Mouse (Mus musculus): ENCODE data around the gene Mcpt1. TPM values are rescaled to one million over a fixed set of nuclear protein-coding genes. Genes with fewer than 3 reads are reported as not detected.
"Not testable (repeated sequence)": the region's sequence is repeated elsewhere in the genome, so short reads cannot be mapped to it uniquely, and the experiment has no call there.

Gene Mcpt1
- not detected for total RNA-seq (2021)
- long read RNA-seq, experiment 1, result 0 reads
- long read RNA-seq, experiment 2, result 0 reads

DNA sequence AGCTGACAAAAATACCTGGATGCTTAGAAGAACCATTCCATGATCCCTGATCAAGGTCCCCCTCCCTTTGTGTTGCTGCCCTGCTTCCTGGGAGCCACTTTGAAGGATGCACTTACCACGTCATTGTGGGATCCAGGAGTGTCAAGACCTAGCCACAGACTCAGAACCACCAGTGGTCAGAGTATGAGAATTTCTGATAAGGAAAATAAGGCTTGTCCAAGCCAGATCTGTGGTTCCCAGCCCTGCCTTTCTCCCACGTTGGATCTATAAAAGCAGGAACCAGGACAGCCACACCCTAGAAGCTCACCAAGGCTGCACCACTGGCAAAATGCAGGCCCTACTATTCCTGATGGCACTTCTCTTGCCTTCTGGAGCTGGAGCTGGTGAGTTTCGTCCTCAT lies at the start of gene Mcpt1:
Gene Mcpt1 (plus strand): TSS at position 301 of the 400 bp plus-strand sequence.
- DNase-seq (ENCODE audit: low spot score in 2 of 2), result not testable (repeated sequence)

DNA sequence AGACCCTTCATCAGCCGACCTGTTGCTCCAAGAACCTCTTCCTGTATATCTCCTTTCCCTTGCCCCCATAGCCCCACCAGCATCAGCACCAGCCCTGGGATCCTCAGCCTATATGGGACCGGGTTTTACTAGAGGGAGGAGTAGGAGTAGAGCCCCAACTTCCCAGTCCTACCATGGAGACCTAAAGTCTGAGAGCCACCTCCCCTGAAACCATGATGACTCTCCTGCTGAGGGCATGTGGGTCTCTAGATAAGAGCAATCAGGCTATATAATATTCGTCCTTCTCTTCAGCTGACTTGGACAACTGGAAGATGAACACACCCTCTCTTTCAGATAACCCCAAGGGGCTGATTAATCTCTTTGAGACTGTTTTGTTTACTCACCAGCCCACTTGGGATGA lies 30.3 kb upstream of the Mcpt1 start:
- DNase-seq (ENCODE audit: low spot score in 2 of 2), result not testable (repeated sequence)

DNA sequence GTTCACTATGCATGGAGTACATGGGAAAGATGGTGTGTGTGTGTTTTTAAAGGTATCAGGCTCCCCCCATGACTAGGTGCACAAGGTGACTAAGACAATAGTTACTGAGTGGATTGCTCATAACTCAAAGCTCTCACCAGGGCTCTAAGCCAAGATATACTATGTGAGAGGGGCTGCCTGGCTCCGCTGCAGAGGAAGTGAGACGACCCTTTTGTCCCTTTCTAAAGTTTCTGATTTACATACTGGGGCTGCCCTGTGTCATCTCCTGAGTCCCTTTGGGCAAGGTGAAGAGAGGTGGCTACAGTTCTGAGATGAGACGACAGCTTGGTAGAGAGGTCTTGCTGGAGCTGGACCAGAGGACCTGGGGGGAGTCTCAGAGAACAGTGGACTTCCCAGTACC lies 4.6 kb upstream of the Mcpt1 start:
- DNase-seq (ENCODE audit: low spot score in 2 of 2), result no peak

DNA sequence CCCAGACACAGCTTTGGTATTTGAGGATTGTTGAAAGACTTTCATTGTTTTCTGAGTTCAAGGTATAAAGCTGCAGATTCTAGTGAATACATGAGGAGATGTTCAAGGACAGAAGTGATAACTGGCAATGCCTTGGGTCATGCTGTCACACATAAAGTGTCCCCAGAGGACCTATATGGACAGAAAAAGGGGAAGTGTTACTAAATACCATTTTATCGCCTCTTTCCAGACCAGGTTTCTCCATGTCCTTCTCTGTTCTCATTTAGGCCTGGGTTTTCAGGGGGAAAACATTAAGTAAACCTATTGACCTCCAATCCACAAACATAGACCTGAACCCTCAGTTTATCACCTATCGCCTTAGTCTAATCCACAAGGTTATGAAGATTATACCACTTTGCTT lies 3.8 kb upstream of the Mcpt1 start:
- no peak for DNase-seq (ENCODE audit: low spot score in 2 of 2)

DNA sequence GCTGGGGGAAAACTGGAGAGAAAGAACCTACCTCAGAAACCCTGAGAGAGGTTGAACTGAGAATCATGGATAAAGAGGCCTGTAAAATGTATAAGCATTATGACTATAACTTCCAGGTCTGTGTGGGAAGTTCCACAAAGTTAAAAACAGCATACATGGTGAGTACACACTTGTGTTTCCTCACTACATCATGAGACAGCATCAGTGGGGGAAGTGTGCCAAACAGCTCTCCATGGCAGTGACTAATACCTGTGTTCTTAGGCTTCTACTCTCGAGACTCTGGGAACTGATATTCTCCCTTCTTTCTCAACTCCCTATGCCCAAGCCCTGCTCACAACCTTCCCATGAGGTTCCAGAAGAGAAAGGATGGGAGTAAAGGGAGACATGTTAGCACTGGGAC lies 1.7 kb downstream of the Mcpt1 start:
- DNase-seq (ENCODE audit: low spot score in 2 of 2), result no peak

DNA sequence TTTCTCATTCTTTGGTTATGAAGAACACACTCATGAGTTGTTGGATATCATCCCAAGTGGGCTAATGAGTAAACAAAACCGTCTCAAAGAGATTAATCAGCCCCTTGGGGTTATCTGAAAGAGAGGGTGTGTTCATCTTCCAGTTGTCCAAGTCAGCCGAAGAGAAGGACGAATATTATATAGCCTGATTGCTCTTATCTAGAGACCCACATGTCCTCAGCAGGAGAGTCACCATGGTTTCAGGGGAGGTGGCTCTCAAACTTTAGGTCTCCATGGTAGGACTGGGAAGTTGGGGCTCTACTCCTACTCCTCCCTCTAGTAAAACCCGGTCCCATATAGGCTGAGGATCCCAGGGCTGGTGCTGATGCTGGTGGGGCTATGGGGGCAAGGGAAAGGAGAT lies 3.5 kb downstream of the Mcpt1 start:
- DNase-seq (ENCODE audit: low spot score in 2 of 2), result not testable (repeated sequence)

DNA sequence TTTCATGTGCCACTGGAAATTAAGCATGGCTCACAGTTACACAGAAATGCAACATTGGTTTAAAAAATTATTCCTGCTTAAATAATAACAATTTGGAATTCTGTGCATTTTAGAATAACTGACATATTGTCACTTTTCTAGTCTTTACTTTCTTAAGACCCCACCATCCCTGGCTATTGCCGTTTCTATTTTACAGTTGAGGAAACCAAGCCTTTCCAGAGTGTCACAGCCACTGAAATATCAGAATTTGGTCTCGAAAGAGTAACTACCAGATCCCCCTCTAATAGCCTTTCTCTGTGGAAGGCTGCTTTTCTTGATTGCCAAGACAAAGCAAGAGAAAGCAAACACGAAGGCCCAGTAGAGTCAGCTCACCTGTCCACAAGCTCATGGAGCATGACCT lies 12.6 kb downstream of the Mcpt1 start, which contains the start of gene Mcpt9:
Gene Mcpt9 (minus strand): TSS at position 101 of the 400 bp plus-strand sequence.
- DNase-seq (ENCODE audit: low spot score in 2 of 2), result not testable (repeated sequence)

DNA sequence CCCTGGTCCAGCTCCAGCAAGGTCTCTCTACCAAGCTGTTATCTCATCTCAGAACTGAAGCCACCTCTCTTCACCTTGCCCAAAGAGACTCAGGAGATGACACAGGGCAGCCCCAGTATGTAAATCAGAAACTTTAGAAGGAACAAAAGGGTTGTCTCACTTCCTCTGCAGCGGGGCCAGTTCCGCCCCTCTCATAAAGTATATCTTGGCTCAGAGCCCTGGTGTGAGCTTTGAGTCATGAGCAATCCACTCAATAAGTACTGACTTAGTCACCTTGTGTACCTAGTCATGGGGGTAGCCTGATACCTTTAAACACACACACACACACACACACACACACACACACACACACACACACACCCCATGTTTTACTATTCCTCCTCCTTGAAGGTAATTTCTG lies 16.7 kb downstream of the Mcpt1 start:
- no peak for DNase-seq (ENCODE audit: low spot score in 2 of 2)

DNA sequence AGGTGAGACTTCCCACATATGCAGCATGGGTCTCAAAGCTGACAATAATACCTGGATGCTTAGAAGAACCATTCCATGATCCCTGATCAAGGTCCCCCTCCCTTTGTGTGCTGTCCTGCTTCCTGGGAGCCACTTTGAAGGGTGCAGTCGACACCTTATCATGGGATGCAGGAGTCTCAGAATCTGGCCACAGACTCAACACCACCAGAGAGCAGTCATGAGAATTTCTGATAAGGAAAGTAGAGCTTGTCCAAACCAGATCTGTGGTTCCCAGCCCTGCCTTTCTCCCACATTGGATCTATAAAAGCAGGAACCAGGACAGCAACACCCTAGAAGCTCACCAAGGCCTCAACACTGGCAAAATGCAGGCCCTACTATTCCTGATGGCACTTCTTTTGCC lies 24.0 kb downstream of the Mcpt1 start, which contains the start of gene Mcpt2:
Gene Mcpt2 (plus strand): TSS at position 250 of the 400 bp plus-strand sequence.
- DNase-seq (ENCODE audit: low spot score in 2 of 2), result not testable (repeated sequence)

DNA sequence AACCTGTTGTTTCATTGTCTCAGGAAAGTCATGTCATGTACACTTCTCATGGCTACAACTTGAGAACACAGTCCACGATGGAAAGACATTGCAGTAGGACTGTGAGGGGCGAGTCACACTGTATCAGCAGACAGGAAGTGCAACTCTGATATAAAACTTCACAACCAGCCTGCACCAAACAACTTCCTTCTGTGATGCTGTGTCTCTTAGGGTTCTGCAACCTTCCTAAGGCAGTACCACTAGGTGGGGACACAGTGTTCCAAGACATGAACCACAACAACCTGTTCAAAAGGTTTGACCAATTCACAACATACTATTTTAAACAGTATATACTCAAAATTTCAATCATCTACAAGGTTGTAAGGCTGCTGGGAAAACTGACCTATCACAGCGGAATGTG lies 37.6 kb downstream of the Mcpt1 start:
- no peak for DNase-seq (ENCODE audit: low spot score in 2 of 2)

DNA sequence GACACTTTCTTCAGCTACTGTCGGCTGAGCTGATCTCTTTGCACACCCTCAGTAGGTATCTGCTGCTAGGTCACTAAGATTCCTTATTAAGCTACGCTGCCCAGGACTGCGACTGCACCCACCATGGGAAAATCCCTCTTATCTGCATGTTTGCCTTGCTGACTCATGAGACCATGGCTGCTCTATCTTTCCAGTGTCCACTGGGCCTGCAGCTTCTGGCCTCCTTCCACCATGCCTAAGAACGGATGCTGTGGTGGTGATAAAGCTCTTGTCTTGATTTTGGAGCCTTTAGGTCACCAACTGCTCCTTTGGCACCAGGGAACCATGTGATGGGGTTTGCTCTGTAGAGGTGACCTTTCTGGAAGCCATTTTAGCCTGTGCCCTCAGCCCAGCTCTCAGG lies 40.0 kb downstream of the Mcpt1 start:
- no peak for DNase-seq (ENCODE audit: low spot score in 2 of 2)

DNA sequence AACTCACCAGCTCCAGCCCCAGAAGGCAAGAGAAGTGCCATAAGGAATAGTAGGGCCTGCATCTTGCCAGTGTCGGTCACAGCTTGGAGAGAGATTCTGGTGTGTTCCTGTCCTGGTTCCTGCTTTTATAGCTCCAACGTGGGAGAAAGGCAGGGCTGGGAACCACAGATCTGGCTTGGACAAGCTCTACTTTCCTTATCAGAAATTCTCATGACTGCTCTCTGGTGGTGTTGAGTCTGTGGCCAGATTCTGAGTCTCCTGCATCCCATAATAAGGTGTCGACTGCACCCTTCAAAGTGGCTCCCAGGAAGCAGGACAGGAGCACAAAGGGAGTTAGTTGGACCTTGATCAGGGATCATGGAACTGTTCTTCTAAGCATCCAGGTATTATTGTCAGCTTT lies 44.4 kb downstream of the Mcpt1 start, which contains the start of gene Mcpt4:
Gene Mcpt4 (minus strand): TSS at position 101 of the 400 bp plus-strand sequence.
- DNase-seq (ENCODE audit: low spot score in 2 of 2), result not testable (repeated sequence)

Other genes starting within 250 kb of the Mcpt1 start
- gene Adcy4, start 233.9 kb upstream of the Mcpt1 start, total RNA-seq (2021), result 10 to 100 TPM in 1 of 2 experiments, 1 to 10 TPM in 1; 8.3 to 17.1 TPM
- 1 to 10 TPM; 3.6 to 4.5 TPM for gene Ripk3, start 229.1 kb upstream of the Mcpt1 start, total RNA-seq (2021)
- 10 to 100 TPM; 17.4 to 21.4 TPM for gene Nfatc4, start 194.8 kb upstream of the Mcpt1 start, total RNA-seq (2021)
- 1 to 10 TPM; 8.2 to 9.0 TPM for gene Nynrin, start 164.0 kb upstream of the Mcpt1 start, total RNA-seq (2021)
- not detected for gene Cbln3, start 133.6 kb upstream of the Mcpt1 start, total RNA-seq (2021)
- gene Khnyn, start 133.0 kb upstream of the Mcpt1 start, total RNA-seq (2021), result 10 to 100 TPM; 14.8 to 17.6 TPM
- 10 to 100 TPM; 66.9 to 90.4 TPM for gene Sdr39u1, start 117.7 kb upstream of the Mcpt1 start, total RNA-seq (2021)
- 1 to 10 TPM; 1.8 to 3.4 TPM for gene Cma1, start 73.3 kb upstream of the Mcpt1 start, total RNA-seq (2021)
- gene Cma2, start 67.0 kb upstream of the Mcpt1 start, total RNA-seq (2021), result under 1 TPM in 1 of 2 experiments, not detected in 1; 0.51 TPM
- not detected for gene Mcpt9, start 12.5 kb downstream of the Mcpt1 start, total RNA-seq (2021)
- gene Mcpt2, start 24.1 kb downstream of the Mcpt1 start, total RNA-seq (2021), result not detected
- gene Mcpt4, start 44.3 kb downstream of the Mcpt1 start, total RNA-seq (2021), result 1 to 10 TPM; 1.4 to 2.6 TPM
- gene Mcpt8, start 67.3 kb downstream of the Mcpt1 start, total RNA-seq (2021), result not detected
- not detected for gene Ctsg, start 84.6 kb downstream of the Mcpt1 start, total RNA-seq (2021)
- not detected for gene Gzme, start 102.7 kb downstream of the Mcpt1 start, total RNA-seq (2021)
- not detected for gene Gzmd, start 114.6 kb downstream of the Mcpt1 start, total RNA-seq (2021)
- not detected for gene Gzmg, start 141.6 kb downstream of the Mcpt1 start, total RNA-seq (2021)
- gene Gzmn, start 156.6 kb downstream of the Mcpt1 start, total RNA-seq (2021), result not detected
- gene Gzmf, start 193.4 kb downstream of the Mcpt1 start, total RNA-seq (2021), result not detected
- gene Gzmc, start 216.7 kb downstream of the Mcpt1 start, total RNA-seq (2021), result not detected
- under 1 TPM; 0.42 to 0.99 TPM for gene Gzmb, start 244.3 kb downstream of the Mcpt1 start, total RNA-seq (2021)

Data from adrenal gland, adult 18-20 months (tissue).